Mouse (Mus musculus) gastrocnemius, adult 8-10 months (tissue): ENCODE data around the gene Cdc123. TPM values are rescaled to one million over a fixed set of nuclear protein-coding genes. Genes with fewer than 3 reads are reported as not detected.

Experiments used
- DNase-seq, 2 experiments: peaks; one replicate each; pipeline ENCODE4 v3.0.0; 2022; ENCODE audit warnings: low spot score in 2 of 2
- total RNA-seq, 4 experiments: library from RNA; stranded (reverse); gene quantifications; 2 replicates each; pipeline ENCODE4 v1.2.4; 2022

Cdc123 gene
- total RNA-seq, 4 experiments from 2014 or later: 87.0 to 94.2 (median 90.6) TPM

DNA sequence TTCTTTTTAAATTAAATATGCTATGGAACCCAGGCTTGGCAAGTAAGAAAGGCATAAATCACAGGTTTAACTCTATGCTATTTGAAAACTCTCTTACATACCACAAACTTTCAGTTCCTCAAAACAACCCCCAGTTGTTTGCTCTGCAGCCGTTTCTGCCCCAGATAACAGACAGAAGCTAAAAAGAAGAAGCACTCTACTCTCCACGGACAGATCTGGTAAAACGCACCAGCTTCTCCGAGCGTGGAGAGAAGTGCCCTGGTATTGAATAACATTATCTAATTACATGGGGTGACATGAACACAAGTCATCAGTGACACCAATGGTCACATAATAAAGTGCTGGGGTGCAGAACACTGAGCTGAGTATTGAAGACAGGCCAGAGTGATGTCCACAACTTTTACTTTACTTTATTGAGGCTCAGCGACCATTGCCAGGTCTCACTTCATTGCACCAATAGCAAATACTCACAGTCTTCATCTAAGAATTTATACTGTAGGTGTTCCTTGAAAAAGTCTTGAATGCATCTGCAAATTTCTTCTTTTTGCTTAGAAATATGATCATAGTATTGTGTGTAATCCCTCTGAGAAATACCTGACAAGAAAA lies 40.4 kb downstream of the Cdc123 start:
- DNase-seq: no peak

DNA sequence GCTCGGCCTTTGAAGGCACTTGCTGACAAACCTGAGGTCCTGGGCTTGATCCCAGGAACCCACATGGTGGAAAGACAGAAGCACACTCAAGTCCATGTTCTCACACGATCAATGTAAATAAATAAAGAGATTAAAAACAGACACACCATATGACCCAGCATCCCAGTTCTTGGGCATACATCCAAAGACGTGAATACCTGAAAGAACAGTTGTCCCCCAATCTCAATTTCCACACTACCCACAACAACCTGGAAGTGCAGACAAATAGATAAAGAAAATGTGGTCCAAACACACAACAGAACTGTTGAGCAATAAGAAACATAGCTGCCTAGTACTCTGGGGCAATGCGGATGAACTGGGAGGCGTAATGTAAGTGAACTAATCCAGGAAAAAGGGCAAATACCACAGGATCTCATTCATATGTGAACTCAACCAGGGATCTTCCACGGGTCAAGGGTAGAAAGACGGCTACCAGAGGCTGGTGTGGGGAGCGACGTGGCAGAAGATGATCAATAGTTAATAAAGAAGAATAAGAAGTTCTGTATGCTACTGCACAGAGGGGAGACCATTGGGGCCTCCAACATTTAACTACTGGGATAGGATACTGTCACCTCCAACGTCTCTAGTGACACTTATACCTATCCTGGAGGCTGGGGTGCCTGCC lies 42.9 kb downstream of the Cdc123 start:
- no peak for DNase-seq

DNA sequence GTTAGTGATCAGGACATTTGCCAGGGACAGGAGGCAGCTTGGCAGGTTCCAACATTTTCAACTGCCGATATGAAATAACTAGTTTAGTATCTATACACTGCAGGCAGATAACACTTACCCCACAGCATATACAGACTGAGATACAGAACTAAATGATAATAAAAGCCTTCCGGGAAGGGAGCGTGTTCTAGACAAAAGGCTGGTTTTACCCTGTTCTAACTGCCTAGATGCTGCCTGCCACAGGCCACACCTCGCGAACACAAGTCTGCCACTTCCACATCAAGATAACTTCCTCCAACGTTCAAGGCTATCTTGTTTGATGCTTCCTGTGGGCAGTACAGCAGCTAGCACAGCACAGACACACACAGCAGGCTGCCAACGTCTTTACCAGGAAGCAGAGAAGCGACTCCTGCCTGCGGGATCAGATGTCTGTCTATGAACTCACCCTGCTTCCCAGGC lies 43.8 kb downstream of the Cdc123 start:
- no peak for DNase-seq

- DNase-seq: no peak
Observed at GRCm38 (mm10) chr2:5797816-5798672, 46.9 kb downstream of the Cdc123 start.

DNA sequence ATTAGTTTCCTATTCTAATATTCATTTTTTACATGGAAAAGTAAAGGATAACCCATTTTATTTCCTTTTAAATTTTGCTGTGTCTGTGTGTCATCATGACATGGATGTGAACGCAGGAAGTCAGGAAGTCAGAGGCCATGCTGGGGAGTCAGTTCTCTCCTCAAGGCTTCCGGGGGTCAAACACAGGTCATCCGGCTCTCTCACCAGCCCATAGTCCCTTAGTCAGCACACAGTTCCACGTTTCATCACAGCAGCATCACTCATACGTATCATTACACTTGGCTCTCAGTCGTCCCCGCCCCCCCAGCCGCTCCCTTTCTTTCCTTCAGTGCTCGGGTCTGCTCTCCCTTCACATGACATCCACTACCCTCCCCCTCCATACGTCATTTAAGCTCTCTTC lies 51.2 kb downstream of the Cdc123 start:
- no peak for DNase-seq

GRCm38 (mm10) chr2:5792056-5792455 lies 52.9 kb downstream of the Cdc123 start:
- DNase-seq: no peak

GRCm38 (mm10) chr2:5789625-5790160 lies 55.3 kb downstream of the Cdc123 start:
- DNase-seq: no peak

DNA sequence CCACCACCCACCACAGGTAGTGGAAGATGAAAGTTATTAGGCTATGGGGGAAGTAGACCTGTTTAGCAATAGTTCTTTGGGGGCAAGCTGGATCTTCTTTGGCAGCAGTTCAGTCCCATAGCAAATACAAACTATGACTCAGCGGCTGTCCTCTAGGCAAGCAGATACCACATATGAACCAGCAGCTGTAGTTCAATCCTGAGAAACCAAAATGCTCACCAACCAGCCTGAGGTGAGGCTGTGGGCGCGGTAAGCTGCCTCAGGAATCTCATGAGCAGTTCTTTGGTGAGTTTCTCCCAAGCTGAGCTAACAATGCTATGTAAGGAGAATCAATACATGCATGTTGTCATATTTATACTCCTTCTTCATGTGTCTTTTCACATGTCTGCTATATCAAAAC lies 57.6 kb downstream of the Cdc123 start:
- no peak for DNase-seq

DNA sequence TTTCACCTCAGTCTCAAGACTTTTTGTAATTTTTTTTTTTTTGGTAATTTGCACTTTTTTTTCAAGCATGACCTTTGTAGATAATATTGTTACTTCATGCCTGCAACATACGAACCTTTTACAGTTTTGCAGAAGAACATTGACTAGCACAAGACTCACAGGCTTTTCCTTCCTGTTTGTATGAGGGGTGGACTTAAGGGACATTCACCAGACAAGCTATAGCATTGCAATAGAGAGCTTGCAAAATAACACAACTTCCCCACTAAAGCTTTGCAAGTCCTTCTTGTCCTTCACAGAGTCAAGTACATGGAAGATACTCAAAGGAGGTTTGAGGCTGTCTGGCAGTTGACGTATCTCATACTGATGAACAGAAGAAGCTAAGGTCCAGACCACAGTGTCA lies 72.5 kb downstream of the Cdc123 start:
- no peak for DNase-seq

- DNase-seq: peak; percentile 4 to 24
Observed at GRCm38 (mm10) chr2:5770708-5771241, 74.2 kb downstream of the Cdc123 start.

DNA sequence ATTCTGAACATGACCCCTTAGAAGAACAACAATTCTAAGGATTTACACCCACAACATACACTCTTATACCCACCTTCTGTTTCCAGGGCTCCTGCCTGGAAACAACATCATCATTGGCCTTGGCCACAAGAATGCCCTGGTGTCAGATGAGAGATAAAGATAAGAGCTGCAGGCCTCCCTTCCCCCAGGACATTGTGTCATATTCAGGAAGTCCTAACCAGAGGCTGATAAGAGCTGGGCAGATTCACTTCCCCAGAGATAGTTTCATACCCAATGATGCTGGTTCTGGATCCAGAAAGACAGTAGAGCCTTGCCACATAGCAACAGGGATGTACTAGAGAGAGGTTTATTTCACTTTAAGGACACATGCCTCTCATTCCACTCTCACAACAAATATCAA lies 75.3 kb downstream of the Cdc123 start:
- DNase-seq: no peak

- no peak for DNase-seq
Observed at GRCm38 (mm10) chr2:5768946-5769345, 76.0 kb downstream of the Cdc123 start.

DNA sequence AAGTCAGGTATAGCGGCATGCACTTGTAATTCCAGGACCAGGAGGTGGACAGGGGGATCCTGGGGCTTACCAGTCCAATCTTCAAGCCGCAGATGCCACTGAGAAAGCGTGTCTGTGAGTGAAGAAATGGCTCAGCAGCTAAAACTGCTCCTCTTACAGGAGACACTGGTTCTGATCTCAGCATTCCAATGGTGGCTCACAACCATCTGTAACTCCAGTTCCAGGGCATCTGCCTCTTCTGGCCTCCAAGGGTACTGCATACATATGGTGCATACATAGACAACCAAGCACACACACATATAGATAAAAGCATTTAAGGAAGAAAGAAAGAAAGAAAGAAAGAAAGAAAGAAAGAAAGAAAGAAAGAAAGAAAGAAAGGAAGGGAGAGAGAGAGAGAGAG lies 82.9 kb downstream of the Cdc123 start:
- no peak for DNase-seq

DNA sequence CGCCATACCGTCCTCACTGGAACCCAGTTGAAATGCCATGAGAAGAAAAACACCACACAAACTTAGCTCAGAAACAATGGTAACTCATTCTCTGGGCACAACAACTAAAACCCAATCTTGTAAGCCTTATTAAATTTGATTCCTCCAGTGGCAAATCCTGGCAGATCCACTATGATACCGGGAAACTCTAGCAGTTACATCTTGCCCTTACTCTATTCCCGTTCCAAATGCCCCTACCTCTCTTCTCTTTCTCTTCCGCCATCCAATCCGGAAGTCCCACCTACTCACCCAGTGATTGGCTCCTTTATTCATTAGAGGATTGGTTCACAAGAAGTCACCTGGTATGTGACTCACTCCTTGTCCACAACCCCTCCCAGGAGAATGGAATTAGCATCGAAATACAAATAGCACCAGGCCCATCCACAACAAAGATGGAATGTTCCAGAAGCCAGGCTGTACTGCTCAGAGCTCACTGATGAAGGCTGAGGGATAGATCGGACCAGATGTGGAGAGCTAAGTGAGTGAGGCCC lies 84.4 kb downstream of the Cdc123 start:
- no peak for DNase-seq

- no peak for DNase-seq
Observed at GRCm38 (mm10) chr2:5758569-5758968, 86.4 kb downstream of the Cdc123 start.

- DNase-seq: no peak
Observed at GRCm38 (mm10) chr2:5750872-5751271, 94.1 kb downstream of the Cdc123 start.

DNA sequence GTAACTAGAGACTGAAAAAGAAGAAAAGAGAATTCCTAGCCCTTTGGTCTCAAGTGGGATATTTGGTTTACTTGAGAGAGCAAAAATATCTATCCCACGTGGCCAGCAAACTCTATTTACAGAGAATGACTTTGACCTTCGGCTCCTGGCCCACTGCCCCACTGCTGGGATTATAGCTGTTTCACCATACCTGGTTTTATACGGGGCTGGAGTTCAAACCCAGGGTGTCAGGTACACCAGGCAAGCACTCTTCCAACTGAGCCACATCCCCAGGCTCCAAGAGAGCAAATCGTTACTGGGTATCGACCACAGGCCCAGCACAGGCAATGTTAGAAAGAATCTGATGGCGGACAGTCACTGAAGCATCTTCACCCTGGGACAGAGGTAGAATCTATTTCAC lies 95.8 kb downstream of the Cdc123 start:
- DNase-seq: no peak

DNA sequence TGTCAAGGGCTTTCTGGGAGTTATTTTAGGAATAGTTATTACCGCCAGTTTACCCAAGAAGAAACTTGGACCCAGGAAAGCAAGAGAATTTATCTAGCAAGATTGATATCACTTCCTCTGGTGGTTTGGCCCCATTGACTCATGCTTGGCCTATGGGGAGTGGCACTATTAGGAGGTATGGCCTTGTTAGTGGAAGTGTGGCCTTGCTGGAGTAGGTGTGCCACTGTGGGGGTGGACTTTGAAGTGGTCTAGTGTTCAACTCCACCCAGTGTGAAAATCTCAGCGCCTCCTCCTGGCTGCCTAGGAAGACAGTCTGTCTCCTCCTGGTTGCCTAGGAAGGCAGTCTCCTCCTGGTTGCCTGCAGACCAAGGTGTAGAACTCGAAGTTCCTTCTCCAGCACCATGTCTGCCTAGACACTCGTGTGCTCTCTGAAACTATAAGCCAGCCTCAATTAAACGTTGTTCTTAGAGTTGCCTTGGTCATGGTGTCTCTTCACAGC lies 97.4 kb downstream of the Cdc123 start:
- DNase-seq: no peak

GRCm38 (mm10) chr2:5746529-5746928 lies 98.4 kb downstream of the Cdc123 start:
- no peak for DNase-seq
